Mouse (Mus musculus) urinary bladder, adult 2 months (tissue): ENCODE measurements around the gene Kcnip3. TPM values are rescaled to one million over a fixed set of nuclear protein-coding genes. Genes with fewer than 3 reads are reported as not detected.

ENCODE experiments used
- DNase-seq: peaks from one replicate; pipeline ENCODE4 v3.0.0; 2022; ENCODE audit warnings: low spot score
- polyA plus RNA-seq: library from polyadenylated mRNA; depleted of rRNA; stranded (reverse); fragments of >200 nt; gene quantifications from 2 replicates; pipeline ENCODE4 v1.2.3, GENCODE M21; 2012

Gene Kcnip3
- polyA plus RNA-seq, 1 experiment: 4.2 TPM

GRCm38 (mm10) chr2:127518273-127518672 is 3.6 kb downstream of the Kcnip3 start:
- no peak for DNase-seq

DNA sequence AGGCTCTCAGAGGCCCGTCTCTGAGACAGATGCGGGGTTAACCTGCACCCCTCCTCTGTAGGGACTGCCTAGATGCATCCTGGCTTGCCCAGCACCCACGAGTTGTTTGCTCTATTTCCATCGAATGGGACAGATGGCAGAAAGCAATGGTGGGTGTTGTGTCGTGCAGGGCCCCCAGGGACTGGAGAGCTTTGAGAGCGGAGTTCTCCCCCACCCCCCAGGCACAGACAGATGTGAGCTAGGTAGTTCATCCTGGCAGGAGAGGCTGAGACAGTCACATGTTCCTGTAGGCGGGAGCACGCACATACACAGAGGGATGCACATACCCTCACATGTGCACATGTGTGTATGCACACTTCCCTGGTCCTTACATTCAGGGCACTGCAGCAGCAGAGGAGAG is 4.8 kb downstream of the Kcnip3 start:
- DNase-seq: no peak

GRCm38 (mm10) chr2:127514380-127515124 is 7.3 kb downstream of the Kcnip3 start:
- no peak for DNase-seq

DNA sequence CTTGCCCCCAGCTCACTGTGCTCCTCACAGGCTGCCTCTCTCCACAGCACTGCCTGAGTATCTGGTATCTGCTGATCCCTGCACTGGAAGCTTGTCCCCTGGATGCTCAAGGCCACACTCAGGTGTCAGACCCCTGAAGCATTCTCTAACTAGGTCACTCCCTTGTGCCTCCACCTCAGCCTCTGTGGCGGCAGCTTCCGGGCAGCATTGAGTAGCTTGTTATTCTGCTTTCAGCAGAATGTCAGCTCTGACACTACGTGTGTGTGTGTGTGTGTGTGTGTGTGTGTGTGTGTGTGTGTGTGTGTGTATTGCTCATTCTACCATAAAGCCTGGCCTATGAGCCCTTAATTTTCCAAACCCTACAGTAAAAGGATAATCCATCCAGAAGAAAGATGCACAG is 8.7 kb downstream of the Kcnip3 start:
- no peak for DNase-seq

- DNase-seq: no peak
These were observed 10.5 kb downstream of the Kcnip3 start for GRCm38 (mm10) chr2:127511426-127511825.

GRCm38 (mm10) chr2:127507967-127508660 is 13.8 kb downstream of the Kcnip3 start:
- DNase-seq: no peak

DNA sequence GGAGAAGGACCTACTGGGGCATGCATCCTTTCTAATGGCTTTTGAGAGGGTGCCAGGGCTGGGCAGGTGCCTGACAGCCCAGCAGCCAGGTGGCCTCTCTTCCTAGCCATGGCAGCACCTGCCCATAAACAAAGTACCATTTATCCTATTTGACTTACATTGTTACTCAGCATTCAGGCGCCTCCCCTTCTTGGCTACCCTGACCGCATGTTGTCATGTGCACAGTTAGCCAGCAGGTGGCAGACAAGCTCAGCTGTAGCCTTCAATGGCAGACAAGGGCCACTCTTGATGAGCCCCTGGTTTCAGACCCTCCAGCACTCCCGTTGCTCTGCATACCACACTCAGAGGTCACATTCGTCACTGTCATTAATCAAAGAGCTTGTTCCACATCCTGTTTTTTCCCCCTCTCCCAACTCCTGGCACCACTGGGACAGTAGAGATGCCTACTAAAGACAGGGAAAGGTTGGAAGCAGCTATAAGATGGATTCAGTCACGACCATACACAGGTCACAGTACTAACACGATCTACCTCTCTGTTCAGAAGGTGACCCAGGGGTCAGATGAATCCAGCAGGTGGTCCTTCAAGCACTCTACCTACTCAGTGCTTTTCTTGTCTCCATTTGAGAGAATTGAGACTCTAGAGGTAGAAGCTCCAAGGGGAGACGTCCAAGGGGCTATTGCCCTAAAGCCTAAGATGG is 14.7 kb downstream of the Kcnip3 start:
- DNase-seq: peak; percentile 66

- DNase-seq: no peak
These were observed 15.7 kb downstream of the Kcnip3 start for GRCm38 (mm10) chr2:127506131-127506632.

DNA sequence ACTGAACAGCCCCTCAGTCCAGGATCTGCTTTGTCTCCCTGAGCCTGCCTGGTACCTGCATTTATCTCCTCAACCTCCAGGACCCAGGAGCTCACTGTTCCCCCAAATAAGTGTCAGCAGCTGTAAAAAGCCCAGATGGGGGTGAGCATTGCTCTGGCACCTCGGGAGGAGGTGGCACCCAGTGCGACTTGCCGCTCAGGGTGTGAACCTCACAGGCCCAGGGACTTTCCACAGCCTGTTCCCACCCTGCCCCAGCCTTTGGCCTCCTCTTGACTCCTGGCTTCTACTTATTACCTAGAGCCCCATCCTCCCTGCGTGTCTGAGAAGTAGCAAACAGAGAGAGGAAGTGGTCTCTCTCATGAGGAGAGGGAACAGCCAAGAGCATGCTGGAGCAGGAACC is 16.7 kb downstream of the Kcnip3 start:
- no peak for DNase-seq

DNA sequence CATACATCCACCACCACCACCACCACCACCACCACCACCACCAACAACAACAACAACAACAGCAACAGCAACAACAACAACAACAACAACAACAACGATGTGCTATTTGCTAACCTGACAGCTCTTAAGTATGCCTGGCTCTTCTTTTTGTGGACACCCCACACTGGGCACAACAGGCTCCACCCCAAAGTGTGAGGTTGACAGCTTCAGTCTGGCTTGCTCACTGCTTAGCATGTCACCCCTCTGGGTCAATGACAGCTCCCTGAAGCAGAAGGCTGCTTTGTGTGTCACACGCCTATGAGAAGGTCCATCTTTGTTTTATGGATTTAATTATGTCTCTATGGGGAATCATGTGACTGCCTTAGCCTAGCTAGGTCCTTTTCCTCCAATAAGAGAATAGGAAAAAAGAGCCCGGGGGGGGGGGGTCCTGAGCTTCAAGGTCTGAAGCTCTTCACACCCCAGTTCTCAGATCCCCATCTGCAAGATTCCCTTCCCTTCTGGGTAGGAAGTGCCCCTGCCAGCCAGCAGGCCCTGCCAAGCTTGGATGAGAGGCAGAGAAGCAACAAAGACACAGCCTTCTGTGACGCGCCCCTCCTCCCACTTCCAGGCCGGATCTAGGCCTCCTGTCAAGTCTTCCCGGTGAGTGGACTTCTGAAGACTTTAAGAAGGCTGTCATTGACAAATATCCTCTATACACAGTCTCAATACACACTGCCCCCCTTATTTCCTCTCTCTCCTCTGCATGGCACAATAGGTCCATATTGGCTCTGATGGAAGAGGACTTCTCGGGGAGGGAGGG is 17.9 kb downstream of the Kcnip3 start:
- no peak for DNase-seq

DNA sequence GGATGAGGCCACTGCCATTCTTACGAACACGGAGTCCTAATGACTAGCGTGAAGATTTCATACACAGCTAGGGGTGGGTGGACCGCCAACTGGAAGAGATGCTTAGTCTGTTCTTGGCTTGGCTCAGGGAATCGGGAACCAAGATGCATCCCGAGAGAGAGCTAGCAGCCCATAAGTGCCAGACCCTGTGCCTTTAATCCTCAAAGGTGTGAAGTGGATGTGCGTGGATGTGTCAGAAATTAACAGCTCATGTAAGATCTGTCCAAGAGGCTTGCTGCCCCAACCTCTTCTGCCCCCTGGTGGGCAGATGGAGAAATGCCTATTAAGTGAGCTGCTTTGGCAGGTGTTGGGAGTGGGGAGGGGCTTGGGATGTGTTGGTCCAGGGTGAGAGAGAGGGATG is 20.8 kb downstream of the Kcnip3 start:
- DNase-seq: no peak

DNA sequence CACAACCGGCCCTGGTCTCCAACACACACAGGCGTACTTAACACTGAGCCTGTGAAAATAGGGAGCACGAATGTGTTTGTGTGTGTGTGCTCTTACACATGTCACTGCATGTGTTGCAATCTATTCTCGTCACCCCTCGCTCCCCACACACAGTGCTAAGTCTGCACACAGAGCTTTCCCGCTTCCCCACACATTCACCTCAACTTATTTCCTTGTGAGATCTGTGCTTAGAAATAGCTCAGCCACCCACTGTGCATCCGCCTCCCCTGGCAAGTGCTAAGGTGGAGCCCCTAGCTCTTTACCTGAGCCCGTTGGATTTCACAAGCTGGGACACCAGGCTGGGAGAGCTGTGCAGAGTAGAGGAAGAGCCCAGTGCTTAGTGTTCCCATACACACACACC is 23.1 kb downstream of the Kcnip3 start:
- no peak for DNase-seq

- DNase-seq: no peak
These were observed 25.6 kb downstream of the Kcnip3 start for GRCm38 (mm10) chr2:127496321-127496720.

DNA sequence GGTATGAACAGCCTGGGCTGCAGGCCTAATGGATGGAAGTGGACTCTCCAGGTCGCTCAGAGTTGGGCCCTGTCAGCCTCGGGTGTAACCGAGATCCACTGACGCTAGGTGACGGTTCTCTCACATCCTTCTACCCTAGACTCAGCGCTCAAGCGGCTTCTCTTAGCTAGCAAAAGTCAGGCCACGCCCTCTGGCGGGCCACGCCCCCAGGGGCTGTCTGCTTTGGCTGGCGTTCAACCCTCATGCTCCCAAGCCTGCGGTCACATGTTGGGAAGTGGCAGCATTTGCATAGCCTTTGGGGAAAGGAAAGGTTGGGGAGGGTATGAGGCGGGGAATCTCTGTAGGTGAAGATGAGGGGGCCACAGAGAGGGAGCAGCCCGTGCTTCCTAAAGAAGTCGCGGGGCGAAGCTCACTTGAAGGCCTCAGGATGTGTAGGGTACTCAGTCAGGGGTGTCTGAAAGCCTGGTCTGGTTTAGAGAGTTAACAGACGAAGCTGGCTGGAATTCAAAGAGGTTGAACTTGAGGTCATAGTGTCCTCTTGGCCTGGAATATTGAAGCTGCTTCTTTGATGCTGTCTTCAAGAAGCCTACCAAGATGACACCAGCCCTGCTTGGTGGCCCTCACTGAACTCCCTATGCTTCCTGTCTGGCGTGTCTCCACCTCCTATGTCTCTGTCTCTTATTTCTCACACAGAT is 37.3 kb downstream of the Kcnip3 start:
- DNase-seq: no peak

- no peak for DNase-seq
These were observed 38.9 kb downstream of the Kcnip3 start for GRCm38 (mm10) chr2:127483001-127483400.

DNA sequence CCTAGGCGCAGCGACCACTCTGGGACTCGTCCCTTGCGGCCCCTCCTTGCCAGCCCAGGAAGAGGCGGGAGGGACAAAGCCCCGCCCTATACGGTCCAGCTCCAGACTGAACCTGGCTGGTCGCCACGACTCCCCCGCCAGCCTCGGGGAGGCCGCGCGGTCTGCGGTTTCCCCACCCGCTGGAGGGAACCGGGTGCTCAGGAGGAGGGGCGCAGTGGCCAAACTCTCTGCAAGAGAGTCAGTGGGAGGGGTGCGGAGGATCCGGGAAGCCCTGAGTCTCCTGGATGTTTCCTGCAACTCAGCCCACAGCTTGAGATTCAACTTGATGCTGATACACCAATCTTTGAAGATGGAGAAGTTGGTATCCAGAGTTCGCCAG is 39.4 kb downstream of the Kcnip3 start:
- peak; percentile 59 for DNase-seq

GRCm38 (mm10) chr2:127481841-127482532 is 39.9 kb downstream of the Kcnip3 start:
- DNase-seq: no peak

DNA sequence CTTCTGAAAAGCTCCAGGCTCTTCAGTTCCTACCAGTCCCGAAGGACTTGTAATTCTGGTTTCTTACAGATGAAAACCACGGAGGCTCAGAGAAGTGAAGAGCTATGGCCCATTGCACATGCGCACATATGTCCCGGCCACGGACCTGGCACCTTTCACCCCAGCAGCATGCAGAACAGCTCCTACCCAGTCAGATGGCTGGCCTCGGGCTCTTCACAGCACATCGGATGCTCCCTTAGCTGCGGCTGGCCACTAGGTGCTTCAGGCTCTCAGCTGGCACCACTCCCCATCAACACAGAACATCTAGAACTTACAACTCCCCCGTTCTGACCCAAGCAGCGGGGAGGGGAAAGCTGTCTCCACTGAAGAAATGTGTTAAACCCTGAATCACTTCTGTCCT is 42.1 kb downstream of the Kcnip3 start:
- no peak for DNase-seq

- no peak for DNase-seq
These were observed 42.7 kb downstream of the Kcnip3 start for GRCm38 (mm10) chr2:127479210-127479609.

- DNase-seq: no peak
These were observed 49.6 kb downstream of the Kcnip3 start for GRCm38 (mm10) chr2:127472279-127472678.

DNA sequence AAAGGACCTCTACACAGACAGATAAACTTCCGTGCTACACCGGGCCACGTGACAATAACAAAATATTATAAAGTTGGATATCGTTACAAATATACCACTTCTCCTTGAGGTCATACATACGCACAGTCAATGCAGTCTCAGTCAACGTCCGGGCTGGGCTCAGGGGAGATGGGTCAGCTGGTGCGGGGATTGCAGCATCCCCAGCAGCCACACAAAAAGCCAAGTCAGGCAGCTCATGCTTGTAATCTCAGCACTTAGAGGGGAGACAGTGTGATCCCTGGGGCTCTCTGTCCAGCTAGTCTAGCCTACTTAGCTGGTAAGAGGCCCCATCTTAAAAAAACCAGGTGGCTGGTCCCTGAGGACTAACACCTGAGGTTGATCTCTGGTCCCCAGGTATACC is 50.6 kb downstream of the Kcnip3 start:
- DNase-seq: no peak
